Mouse (Mus musculus): ENCODE results near the gene Amot.

DNA sequence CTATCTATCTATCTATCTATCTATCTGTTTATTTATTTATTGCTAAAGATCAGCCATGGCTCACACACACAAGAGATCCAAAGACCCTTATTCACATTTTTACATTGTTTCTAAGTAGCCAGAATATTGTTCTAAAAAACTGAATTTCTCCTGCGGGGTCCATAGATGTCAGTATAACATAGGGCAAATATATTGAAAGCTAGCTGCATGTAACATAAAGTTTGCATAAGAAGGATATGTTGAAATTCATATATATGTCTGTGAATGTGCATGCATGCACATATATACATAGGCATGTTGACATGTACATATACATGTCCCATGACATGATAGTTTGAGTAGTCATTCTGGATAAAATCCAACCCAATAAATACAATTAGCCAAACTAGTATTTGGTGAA, 35.3 kb upstream of the Amot start:
- TF ChIP-seq CTCF (IDR thresholded peaks at IDR 0.05; ENCODE audit: low read depth, low read length) (no peak), GATA2 (IDR thresholded peaks at IDR 0.05; ENCODE audit: borderline replicate concordance, low read depth, low read length) (no peak), GATA1 (IDR thresholded peaks at IDR 0.05; ENCODE audit: borderline replicate concordance, low read length) (no peak)
